Mouse (Mus musculus): ENCODE results near the gene Lrg1.

- TF ChIP-seq POLR2A (IDR thresholded peaks at IDR 0.05; ENCODE audit: borderline replicate concordance, control insufficient read depth, low read depth, low read length) = no peak
- no peak for TF ChIP-seq CTCF (IDR thresholded peaks at IDR 0.05; ENCODE audit: control insufficient read depth, insufficient read depth, low read length)
These were observed 9.1 kb downstream of the Lrg1 start for GRCm38 (mm10) chr17:56112743-56113142.

Measured in bone marrow, adult 2 months (tissue).